Mouse (Mus musculus) thymus, postnatal 4 days (tissue): ENCODE measurements around the gene Vwf.

Source experiments
- DNase-seq: peaks from one replicate; pipeline ENCODE4 v3.0.0; 2021

Vwf gene

DNA sequence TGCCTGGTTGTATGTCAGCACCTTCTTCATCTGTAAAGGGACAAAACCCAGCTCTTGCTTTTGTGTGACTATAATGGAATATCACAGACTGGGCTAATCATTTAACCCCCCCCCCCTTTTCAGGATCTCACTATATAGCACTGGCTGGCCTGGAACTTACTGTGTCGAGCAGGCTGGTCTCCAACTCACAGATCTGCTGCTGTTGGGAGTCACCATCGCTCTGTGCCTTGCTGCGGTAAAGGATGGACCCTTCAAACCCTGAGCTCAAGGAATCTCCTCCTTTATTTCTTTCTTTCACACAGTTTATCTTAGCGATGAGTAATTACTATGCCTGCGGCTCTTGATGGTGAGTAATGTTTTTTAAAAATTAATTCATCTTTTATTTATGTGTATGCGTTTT, at the start of gene Vwf:
Vwf (plus strand) TSS at position 301 of the 400 bp plus-strand sequence.
- DNase-seq, result no peak

DNA sequence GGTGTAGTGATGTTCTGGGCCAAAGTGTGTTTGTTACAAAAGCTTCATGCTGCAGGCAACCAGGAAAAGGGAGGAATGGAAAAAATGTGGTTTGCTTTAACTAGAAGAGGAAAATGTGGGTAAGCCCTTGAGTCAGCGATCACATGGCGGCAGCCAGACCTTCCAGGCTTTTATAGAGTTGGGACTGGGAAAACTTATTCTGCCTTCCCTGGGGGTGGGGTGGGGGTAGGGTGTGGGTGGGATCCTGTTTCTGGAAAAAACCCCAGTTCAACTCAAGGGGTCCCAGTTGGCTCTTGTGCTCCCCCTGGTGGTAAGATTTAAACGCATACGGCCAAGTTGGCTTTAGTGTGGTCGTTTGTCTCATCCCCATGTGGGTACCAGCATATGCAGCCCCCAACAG, 48.5 kb upstream of the Vwf start:
- DNase-seq, result peak; percentile 59

DNA sequence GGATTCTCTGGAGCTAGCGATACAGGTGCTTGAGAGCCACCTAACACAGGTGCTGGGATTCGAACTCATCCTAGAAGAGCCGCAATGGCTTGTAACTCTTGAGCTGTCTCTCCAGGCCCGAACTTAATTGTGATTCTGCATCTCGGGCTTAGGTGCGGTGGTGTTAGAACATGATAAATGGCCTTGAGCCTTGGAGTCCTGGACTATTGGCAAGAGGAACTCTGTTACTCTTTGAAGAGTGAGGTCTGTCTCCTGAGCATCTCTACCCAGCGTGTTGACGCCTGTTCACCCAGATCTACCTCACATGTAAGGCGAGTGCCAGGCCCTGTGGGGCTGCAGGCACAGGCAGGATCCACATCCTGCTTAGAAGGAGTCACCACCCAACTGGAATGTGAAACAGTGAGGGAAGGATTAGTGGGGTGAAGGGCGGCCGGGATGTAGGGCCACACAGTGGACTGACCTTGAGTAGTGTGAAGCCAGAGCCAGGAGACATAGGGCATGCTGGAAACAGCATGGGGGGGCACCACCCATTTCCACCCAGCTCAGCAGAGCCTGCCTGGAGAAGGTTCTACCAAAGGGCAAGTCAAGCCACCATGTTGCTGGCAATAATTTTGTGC, 43.3 kb upstream of the Vwf start:
- DNase-seq, result no peak

DNA sequence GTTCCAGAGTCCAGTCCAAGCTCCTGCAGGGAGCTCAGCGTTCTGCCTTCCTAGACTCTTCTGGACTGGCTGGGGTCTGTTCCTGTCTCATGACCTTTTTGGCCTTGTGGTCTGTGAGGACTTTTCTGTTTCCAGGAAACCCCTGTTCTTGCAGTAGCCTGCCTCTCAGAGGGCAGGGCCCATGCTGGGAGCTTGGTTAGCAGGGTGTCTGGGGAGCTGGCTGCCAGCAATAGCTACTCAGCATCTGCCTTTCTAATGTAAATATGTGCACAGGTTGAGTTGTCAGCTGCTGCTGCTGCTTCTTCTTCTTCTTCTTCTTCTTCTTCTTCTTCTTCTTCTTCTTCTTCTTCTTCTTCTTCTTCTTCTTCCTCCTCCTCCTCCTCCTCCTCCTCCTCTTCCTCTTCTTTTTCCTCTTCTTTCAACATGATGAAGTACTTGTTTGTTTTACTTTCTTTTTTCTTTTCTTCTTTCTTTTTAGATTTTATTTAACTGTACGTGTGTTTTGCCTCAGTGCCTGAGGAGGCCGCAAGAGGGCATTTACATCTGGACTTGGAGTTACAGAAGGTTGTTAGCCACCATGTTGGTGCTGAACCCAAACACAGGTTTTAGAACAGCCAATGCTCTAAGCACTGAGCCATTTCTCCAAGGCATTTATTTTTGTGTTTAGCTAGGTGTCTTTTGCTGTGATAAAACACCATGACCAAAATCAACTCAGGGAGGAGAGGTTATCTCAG, 41.8 kb upstream of the Vwf start:
- no peak for DNase-seq

DNA sequence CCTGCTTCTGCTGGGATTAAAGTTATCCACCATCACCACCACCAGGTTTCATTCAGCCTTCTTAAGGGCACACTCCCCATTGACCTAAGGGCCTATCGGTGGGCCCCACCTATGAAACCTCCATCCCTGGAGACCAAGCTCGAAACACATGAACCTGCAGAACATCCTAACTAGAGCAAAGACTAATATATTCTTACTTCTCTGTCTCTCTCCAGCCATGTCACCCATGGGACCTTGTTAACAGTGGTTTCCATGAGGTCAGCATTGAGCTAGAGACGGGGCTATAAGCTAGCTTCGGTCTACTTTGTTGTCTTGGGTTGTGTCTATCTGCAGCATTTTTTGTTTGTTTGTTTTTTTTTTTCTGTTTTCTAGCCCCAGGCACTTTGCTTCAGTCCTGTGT, 40.1 kb upstream of the Vwf start:
- DNase-seq, result no peak

DNA sequence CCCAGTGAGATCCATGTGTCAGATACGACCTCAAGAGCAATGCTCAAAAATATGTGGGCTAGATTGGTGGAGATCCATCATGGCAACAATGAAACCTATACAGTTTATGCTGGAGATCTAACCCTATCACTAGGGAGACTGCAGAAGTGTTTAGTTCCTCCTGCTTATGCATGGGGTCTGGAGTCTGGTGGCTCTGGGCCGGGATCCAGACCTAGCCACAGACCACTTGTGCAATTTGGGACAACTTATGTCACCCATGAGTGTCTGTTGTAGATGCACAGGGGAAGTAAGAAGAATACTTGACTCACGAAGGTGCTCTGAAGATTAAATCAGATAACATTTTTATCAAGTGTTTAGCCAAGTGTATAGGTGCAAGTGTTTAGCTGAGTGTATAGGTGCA, 36.8 kb upstream of the Vwf start:
- DNase-seq, result no peak

DNA sequence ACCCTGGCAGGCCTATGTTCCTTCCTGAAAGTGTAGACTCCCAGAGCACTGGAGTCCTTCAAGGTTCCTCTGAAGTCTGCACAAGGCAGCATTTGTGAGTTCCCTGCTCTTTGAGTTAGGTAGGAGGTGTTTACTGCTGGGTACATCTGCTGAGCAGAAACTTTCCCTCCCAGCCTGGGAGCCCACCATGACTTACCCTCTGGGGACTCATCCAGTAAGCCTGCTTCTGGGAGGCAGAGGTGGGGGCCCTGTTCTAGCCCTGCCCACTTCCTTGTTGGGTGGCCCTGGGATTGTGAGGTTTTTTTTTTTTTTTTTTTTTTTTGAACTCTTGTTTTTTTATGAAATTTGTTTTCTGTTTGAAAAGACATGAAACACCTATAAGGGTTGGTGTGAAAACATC, 35.9 kb upstream of the Vwf start:
- DNase-seq, result no peak

DNA sequence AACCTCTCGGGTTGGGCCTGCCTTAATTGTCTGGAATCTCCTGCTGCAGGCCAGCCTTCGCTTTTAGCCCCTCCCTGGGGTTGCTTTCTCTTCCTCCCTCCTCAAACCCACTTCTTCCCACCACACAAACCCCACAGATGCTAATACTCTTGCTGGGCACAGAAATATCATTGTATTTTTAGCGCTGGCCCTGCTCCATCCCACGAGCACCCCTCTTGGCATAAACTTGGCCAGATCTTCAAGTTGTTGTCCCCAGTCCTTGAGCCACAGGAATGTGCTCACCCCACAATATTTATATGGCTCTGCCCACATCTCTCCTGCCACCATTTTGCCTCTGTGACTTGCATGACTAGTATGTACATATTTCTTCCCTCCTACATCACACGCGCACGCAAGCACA, 35.4 kb upstream of the Vwf start:
- DNase-seq, result no peak

DNA sequence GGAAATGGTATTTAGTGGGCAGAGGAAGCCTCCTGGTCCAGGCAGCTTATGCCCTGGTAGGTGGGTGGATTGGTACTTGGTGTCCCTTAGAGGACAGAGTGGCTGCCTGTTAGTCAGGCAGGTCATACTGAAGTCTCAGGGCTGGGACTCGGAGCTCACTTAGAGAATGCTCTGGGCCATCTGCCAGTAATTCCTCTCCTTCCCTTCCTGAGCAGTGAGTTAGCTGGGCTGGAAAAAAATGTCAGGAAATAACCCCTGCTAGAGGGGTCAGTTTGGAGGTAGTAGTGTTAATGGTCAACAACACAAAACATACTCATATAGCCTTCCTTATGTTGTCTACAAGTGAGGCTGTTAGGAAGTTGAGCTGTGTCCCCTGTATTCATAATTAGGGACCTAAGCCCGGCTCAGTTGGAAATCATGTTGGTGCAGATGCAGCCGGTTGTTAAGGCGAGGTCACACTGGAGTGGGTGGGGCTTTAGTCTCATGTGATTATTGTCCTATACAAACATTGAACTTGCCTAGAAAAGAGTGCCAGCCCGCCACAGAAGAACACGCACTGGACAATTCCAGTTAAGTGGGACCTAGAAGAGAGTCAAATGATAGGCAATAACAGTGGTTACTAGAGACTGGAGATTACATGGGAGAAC, 33.5 kb upstream of the Vwf start:
- DNase-seq, result no peak

DNA sequence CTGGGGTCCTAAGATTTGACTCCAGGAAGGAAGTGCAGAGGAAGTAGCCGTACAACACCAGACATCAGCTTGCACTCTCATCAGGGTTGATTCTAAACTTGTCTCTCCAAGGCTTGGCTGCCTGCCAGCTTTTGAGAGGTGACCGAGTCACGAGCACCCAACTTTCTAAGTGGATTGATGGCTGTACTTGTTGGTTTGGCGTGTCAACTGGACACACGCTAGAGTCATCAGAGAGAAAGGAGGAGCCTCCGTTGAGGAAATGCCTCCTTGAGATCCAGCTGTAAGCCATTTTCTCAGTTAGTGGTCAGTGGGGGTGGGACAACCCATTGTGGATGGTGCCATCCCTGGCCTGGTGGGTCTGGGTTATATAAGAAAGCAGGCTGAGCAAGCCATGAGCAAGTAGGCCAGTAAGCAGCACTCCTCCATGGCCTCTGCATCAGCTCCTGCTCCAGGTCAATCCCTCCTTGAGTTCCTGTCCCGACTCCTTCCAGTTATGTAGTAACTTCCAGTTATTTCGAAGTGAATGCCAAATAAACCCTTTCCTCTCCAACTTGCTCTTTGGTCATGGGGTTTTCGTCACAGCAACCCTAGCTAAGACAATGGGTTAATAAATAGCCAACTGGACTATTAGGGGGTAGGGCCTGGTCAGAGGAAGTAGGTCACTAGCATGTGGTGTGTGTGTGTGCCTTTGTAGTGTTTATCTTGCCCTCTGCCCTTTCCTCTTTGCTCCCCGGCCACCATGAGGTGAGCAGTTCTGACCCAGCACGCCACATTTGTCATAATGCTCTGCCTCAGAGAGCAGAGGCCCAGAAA, 30.9 kb upstream of the Vwf start:
- DNase-seq, result no peak

DNA sequence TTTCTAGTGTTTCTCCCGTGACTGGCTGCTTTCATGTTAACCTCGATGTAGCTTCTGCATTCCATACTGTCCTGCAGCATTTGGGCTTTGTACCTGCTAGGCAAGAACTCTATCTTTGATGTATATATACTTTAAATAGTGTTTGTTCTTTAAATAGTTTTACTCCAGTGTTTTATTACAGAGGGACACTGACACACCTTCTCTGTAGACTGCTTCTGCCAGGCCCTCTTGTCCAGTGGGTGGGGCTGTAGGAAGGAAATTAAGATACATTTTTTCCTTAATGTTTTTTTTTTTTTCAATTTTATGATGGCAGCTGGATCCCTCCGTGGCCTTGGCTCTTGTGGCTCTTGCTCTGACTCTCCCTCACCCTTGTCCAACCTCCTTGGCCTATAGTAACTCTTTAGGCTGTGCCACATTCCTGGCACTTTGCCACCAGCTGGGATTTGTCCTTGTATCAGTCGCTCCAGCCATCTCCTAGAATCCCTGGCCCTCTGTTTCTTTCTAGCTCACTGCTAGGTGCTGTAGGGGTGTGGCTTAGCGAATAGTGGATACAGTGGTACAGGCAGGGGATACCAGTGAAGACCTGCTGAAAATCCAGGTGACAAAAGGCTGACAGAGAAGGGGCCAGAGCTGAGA, 24.9 kb upstream of the Vwf start:
- no peak for DNase-seq

DNA sequence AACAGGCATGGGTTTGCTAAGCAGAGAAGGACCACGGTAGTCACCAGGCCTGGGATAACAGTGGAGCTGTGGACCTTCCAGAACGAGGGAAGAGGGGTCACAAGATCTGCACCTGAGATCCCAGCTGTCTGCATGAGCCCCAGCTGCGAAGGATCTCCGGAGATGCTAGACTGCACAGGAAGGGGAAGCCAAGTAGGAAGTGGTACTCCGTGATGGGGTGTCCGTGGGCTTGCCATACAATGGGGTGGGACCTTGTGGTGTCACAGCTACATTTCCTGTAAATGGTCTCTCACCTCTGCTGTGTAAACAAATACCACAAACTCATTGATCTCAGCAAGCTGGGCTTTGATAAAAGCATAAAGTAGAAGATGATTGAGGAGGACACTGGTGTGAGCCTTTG, 22.5 kb upstream of the Vwf start:
- no peak for DNase-seq

DNA sequence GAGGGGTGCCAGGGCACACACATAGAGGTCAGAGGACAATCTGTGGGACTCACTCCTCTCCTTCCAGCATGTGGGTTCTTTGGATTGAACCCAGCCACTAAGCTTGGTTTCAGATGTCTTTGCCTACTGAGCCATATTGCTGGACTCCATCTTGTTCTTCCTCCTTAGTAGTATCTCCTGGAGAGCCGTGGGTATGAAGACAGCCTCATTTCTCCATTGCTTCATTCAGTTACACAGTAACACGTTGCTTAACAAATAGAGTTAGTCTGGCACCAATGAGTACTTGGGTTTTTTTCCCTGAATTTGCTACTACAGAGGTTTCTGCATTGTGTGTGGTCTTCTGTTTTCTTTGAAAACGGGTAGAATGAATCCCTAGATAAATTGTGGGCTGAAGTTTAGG, 20.5 kb upstream of the Vwf start:
- no peak for DNase-seq

DNA sequence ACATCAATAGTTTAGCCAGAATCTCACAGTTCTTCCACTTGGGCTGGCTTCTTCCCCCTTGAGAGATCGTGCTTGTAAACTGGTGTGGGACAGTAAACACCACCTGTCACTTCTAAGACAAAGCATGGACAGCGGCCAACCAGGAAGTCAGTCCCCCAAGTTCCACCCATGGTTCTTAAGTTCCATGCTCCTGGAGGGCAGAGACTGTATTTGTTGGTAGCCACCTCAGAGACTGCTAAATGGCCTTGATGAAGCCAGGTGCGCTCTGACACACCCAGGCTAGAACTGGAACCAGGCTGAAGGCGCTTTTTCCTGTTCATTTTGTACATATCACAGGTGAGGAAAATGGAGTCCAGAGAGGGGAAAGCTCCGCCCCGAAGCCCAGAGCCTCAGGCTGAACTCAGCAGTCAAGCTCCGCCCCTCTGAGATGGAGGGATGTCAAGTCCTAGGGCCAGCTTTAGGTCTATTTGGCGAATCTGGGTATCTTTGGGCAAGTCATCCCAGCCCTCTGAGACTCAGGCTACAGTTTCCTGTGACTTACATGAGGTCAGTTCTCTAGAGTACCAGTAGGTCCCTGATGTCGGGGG, 17.9 kb upstream of the Vwf start:
- peak; percentile 24 for DNase-seq

DNA sequence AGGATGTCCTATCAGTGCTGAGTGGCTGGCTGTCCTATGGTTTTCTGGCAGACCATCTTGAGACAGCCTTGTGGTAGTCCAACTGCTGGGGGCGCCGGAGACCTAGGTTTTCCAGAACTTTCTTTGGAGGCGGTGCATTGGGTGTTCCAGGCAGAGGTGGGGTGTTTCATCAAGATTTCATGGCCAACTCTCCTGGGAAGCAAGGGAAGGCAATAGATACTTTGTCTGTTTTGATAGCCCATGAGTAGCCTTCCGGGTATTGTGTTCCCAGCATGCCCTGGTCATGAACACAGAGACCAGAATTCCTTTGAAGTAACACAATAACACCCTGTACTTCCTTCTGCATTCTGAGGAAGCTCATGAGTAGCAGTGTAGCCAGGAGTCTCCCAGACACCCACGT, 17.1 kb upstream of the Vwf start:
- DNase-seq, result no peak

DNA sequence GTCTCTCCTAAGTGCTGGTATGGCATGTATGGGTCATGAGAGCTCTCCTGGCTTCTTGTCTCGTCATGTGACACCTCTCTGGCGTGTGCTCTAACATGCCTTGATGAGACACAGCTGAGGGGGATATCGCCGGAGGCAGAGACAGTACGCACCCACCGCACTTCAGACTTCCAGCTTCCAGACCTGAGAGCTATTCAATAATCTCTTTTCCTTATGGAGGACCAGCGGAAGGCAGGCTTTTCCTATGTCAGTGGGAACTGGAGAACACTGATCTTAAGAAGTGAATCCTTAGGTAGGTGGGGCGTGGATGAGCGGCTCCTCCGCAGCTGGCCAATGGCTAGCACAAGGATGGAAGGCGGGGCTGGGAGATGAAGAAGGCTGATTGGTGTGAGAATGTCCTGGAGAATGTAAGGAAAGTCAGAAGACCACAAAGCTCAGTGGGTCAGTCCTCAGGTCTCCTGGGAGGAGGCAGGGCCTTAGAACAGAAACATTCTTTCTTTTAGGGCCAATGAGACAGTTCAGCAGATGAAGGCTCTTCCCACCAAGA, 13.4 kb upstream of the Vwf start:
- no peak for DNase-seq

DNA sequence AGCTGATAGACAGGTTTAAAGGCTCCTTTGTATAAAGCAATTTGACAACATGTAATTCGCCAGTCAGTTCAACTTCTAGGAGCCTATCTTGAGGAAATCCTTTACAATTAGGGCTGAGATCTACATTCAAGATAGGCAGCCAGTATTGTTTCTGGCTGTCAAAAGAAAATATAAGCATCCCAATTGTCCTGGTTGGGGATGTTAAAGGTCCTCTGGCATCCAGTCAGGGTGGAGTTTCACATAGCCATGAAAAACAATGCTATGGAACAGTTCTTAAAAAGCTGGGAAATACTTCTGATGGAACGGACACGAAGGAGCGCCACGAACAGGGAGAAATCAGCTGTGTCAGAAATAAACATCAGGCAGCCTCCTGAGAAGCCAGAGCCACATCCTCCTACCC, 11.6 kb upstream of the Vwf start:
- DNase-seq, result no peak

DNA sequence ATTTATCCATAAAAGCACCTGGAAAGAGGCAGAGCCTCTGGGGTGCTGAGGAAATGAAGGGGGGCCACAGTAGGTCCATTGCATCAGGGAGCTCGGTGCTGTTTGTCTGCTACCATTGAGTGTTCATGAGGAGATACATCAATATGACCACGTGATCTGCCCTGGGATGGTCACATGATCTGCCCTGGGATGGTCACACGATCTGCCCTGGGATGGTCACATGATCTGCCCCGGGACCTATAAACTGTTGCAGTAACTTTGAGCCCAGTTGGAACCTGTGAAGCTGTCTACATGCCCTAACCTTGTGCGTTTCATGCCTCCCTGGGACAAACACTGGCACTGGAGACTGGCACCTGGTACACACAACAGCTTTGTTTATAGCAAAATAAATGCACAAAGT, 8.1 kb upstream of the Vwf start:
- DNase-seq, result no peak

DNA sequence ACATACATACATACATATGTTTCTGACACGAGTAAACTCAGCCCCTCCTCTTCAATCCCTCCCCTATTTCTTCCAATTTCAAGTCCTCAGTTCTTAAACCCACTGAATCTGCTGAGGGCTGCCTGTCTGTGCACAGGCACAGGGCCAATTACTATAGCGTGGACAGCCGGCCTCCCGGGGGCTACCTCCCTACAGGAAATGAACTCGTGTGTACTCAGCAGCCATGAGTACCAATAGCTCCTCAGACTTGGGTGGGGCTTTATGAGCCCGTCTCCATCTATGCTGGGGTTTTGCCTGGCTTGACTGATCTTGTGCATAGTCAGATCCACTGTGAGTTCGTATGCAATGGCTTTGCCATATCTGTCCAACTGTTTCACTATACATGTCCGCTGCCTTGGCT, 7.2 kb upstream of the Vwf start:
- DNase-seq, result no peak

DNA sequence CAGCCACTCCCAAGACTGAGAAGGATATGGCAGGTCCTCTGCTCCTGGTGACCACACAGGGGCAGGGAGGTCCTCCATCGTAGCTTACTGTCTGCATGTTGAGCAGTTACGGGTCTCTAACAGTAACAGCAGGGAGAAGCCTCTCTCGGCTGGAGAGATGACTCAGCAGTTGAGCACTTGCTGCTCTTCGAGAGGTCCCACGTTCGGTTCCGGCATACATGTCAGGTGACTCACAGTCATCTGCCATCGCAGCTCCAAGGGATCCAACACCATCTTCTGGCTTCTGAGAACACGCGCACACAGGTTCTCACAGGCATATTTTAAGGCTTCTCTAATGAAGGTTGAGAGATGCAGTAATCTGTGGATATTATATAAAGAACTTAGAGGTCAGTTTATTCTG, 6.4 kb upstream of the Vwf start:
- DNase-seq, result no peak

DNA sequence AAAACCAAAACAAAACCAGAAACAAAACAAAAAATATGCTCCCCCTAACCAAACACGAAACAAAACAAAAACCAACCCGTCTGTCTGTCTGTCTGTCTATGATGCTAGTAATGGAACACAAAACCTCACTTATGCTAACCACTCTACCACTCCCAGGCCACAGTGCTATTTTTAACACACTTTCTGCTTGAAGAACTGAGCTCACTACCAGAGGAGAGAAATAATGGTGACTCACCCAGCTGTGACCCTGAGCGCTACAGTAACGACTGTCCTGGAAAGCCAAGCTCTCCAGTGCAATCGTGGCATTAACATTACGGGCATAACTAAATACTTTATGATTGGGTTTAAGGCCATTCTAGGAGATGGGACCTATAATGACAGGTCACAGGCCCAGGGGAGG, 5.7 kb upstream of the Vwf start:
- no peak for DNase-seq

DNA sequence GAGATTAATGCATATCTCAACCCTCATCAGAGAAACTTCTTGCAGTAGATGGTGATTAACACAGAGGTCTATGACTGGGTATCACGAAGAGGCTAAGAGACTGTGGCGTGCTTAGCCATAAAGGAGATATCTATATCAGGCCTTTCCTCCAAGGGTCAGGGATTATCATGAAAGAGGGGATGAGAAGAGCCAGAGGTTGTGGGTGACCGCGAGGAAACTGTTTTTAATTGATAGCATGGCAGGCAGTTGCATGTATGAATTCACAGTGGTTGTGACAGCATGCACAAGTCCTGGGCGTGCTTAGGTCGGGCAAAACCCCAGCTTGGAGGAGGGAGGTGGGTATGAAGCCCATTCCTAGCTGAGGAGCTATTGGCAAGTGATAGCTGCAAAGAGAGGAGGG, 5.3 kb upstream of the Vwf start:
- no peak for DNase-seq

DNA sequence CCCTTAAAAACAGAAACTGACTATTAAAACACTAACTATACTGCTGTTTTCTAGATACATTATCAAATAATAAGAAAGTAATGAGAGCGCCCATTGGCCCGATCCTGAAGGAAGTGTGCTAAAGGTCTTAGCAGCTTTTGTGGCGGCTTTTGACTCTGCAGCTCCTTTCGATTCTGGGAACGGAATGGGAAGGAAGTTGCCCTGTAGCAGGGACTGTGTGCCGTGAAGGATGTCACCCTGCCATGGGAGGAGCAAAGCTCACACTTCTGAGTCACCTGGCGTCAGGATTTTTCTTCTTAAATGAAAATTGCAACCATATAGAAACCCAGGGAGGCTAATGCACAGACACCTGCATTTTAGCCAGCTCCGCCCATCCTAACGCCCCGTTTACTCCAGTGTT, 1.8 kb downstream of the Vwf start:
- DNase-seq, result no peak
